Mouse (Mus musculus) neural tube, embryonic 11.5 days (tissue): ENCODE data around the gene Eipr1. TPM values are rescaled to one million over a fixed set of nuclear protein-coding genes. Genes with fewer than 3 reads are reported as not detected.

ENCODE experiments used
- ATAC-seq: fragments of 200-750 bp; cut with Nextera tagmentation; 2 replicates; pipeline ENCODE4 v1.8.0; 2017; ENCODE audit warnings: moderate number of reproducible peaks, mild to moderate bottlenecking, moderate TSS enrichment, moderate library complexity; ENCODE audit not compliant: insufficient read depth, low FRiP score, low TSS enrichment
- DNase-seq: peaks from one replicate; pipeline ENCODE4 v3.0.0-alpha.2; 2015; ENCODE audit warnings: low spot score
- H3K27ac ChIP-seq: fragments of 300-500 bp; sonication (generic); 2 replicates; pipeline ENCODE4 v1.5.1; 2014; ENCODE audit warnings: low read depth, mild to moderate bottlenecking, low read length
- H3K27me3 ChIP-seq: fragments of 300-500 bp; sonication (generic); 2 replicates; pipeline ENCODE4 v1.6.1; 2014; ENCODE audit warnings: mild to moderate bottlenecking, low read length, mixed read lengths; ENCODE audit not compliant: control insufficient read depth, insufficient read depth
- H3K36me3 ChIP-seq: fragments of 300-500 bp; sonication (generic); 2 replicates; pipeline ENCODE4 v1.6.1; 2014; ENCODE audit warnings: mild to moderate bottlenecking, low read length, moderate library complexity, mixed read lengths; ENCODE audit not compliant: control insufficient read depth, insufficient read depth
- H3K4me1 ChIP-seq: fragments of 300-500 bp; sonication (generic); 2 replicates; pipeline ENCODE4 v1.6.1; 2014; ENCODE audit warnings: low read length, mixed read lengths; ENCODE audit not compliant: control insufficient read depth, insufficient read depth
- H3K4me2 ChIP-seq: fragments of 300-500 bp; sonication (generic); 2 replicates; pipeline ENCODE4 v1.6.1; 2014; ENCODE audit warnings: low read depth, mild to moderate bottlenecking, moderate library complexity
- H3K4me3 ChIP-seq: fragments of 300-500 bp; sonication (generic); 2 replicates; pipeline ENCODE4 v1.5.1; 2014; ENCODE audit warnings: low read depth, low read length
- H3K9ac ChIP-seq: fragments of 300-500 bp; sonication (generic); 2 replicates; pipeline ENCODE4 v1.6.1; 2014; ENCODE audit warnings: mild to moderate bottlenecking, low read length
- H3K9me3 ChIP-seq: fragments of 300-500 bp; sonication (generic); 2 replicates; pipeline ENCODE4 v1.6.1; 2016; ENCODE audit warnings: low read length; ENCODE audit not compliant: control insufficient read depth
- WGBS: fragments of 180-500 bp; shearing (Covaris S2); extraction: QIAGEN DNeasy Blood & Tissue Kit; methylation state at CpG from one replicate; pipeline ENCODE4 v1.1.7; 2014; 5-methylcytosine and 5-hydroxymethylcytosine counted together
- polyA plus RNA-seq: library from polyadenylated mRNA; unstranded; fragments of >200 nt; fragmentation: Nextera tagmentation; extraction: Ambion mirVana; gene quantifications from 2 replicates; pipeline ENCODE4 v1.2.1, GENCODE M21; 2014

The Eipr1 gene
- polyA plus RNA-seq, 1 experiment from 2014 or later: 55.1 TPM

- no peak for ATAC-seq
- WGBS: 91% methylated on average over 3 of the region's 3 CpGs
- H3K27me3 ChIP-seq: no peaks in the 10 kb centered on the region
- no peak overlapping the region for H3K9ac ChIP-seq
- H3K9me3 ChIP-seq: no peaks in the 10 kb centered on the region
- no peak overlapping the region for H3K27ac ChIP-seq
- DNase-seq: no peak
- no peak overlapping the region for H3K4me3 ChIP-seq
- peaks cover 16% of the 10 kb centered on the region for H3K4me1 ChIP-seq
- H3K36me3 ChIP-seq: no peaks in the 10 kb centered on the region
- no peak overlapping the region for H3K4me2 ChIP-seq
These were observed 49.3 kb downstream of the Eipr1 start for GRCm38 (mm10) chr12:28800891-28801290.

- no peak overlapping the region for H3K4me3 ChIP-seq
- H3K9me3 ChIP-seq: no peaks in the 10 kb centered on the region
- no peaks in the 10 kb centered on the region for H3K27me3 ChIP-seq
- DNase-seq (no peak), ATAC-seq (no peak)
- H3K4me2 ChIP-seq: no peak overlapping the region
- peaks cover 16% of the 10 kb centered on the region for H3K4me1 ChIP-seq
- no peaks in the 10 kb centered on the region for H3K36me3 ChIP-seq
- 84% methylated on average over 6 of the region's 6 CpGs for WGBS
- H3K9ac ChIP-seq: no peak overlapping the region
- H3K27ac ChIP-seq: no peak overlapping the region
These were observed 50.1 kb downstream of the Eipr1 start for GRCm38 (mm10) chr12:28801731-28802130.

- H3K9ac ChIP-seq: no peak overlapping the region
- ATAC-seq: no peak
- H3K27me3 ChIP-seq: no peaks in the 10 kb centered on the region
- no peaks in the 10 kb centered on the region for H3K9me3 ChIP-seq
- no peak overlapping the region for H3K27ac ChIP-seq
- DNase-seq: no peak
- no peak overlapping the region for H3K4me2 ChIP-seq
- H3K4me3 ChIP-seq: no peak overlapping the region
- no peaks in the 10 kb centered on the region for H3K36me3 ChIP-seq
- H3K4me1 ChIP-seq: peaks cover 16% of the 10 kb centered on the region
These were observed 51.4 kb downstream of the Eipr1 start for GRCm38 (mm10) chr12:28803043-28803442.

GRCm38 (mm10) chr12:28804558-28805481 lies 53.2 kb downstream of the Eipr1 start:
- no peak overlapping the region for H3K4me2 ChIP-seq
- ATAC-seq (no peak), DNase-seq (no peak)
- WGBS: 65% methylated on average over 3 of the region's 3 CpGs
- no peak overlapping the region for H3K9ac ChIP-seq
- H3K27me3 ChIP-seq: no peaks in the 10 kb centered on the region
- H3K4me1 ChIP-seq: peaks cover 14% of the 10 kb centered on the region
- no peaks in the 10 kb centered on the region for H3K9me3 ChIP-seq
- no peak overlapping the region for H3K27ac ChIP-seq
- H3K4me3 ChIP-seq: no peak overlapping the region
- H3K36me3 ChIP-seq: no peaks in the 10 kb centered on the region

- Histone ChIP-seq H3K27me3 (no peaks in the 10 kb centered on the region), H3K4me1 (peaks cover 3% of the 10 kb centered on the region), H3K4me3 (no peak overlapping the region), H3K27ac (no peak overlapping the region), H3K9me3 (no peaks in the 10 kb centered on the region), H3K9ac (no peak overlapping the region), H3K4me2 (no peak overlapping the region), H3K36me3 (no peaks in the 10 kb centered on the region)
- ATAC-seq: no peak
- WGBS: 81% methylated on average over 4 of the region's 4 CpGs
- DNase-seq: no peak
These were observed 57.3 kb downstream of the Eipr1 start for GRCm38 (mm10) chr12:28808786-28809375.

- no peak overlapping the region for H3K27ac ChIP-seq
- no peak for DNase-seq
- H3K4me3 ChIP-seq: no peak overlapping the region
- no peak for ATAC-seq
- WGBS: 61% methylated on average over 4 of the region's 4 CpGs
- H3K9ac ChIP-seq: peak overlapping the region; percentile 6; the same call in 1 of the 2 replicates
- peaks cover 3% of the 10 kb centered on the region for H3K4me1 ChIP-seq
- no peaks in the 10 kb centered on the region for H3K36me3 ChIP-seq
- no peaks in the 10 kb centered on the region for H3K27me3 ChIP-seq
- H3K9me3 ChIP-seq: no peaks in the 10 kb centered on the region
- no peak overlapping the region for H3K4me2 ChIP-seq
These were observed 58.2 kb downstream of the Eipr1 start for GRCm38 (mm10) chr12:28809756-28810337.

- peak; percentile 60 for ATAC-seq
- H3K4me3 ChIP-seq: no peak overlapping the region
These were observed 65.3 kb downstream of the Eipr1 start for GRCm38 (mm10) chr12:28816681-28817426.

GRCm38 (mm10) chr12:28817427-28817752 lies 65.8 kb downstream of the Eipr1 start:
- Histone ChIP-seq H3K4me3 (no peak overlapping the region), H3K4me1 (peaks cover 19% of the 10 kb centered on the region), H3K36me3 (no peaks in the 10 kb centered on the region), H3K4me2 (no peak overlapping the region), H3K27ac (peak overlapping the region; percentile 67), H3K9me3 (no peaks in the 10 kb centered on the region), H3K9ac (peak overlapping the region; percentile 44; the same call in 1 of the 2 replicates), H3K27me3 (no peaks in the 10 kb centered on the region)
- WGBS: 9% methylated on average over 5 of the region's 5 CpGs
- ATAC-seq (peak; percentile 84), DNase-seq (peak; percentile 80)

More at GRCm38 (mm10) chr12:28816681-28817426, 65.3 kb downstream of the Eipr1 start:
- DNase-seq: no peak
- H3K27ac ChIP-seq: peak overlapping the region; percentile 67
- no peaks in the 10 kb centered on the region for H3K36me3 ChIP-seq
- H3K4me2 ChIP-seq: no peak overlapping the region
- peaks cover 19% of the 10 kb centered on the region for H3K4me1 ChIP-seq
- WGBS: 16% methylated on average over 9 of the region's 9 CpGs
- H3K9ac ChIP-seq: peak overlapping the region; percentile 44
- H3K27me3 ChIP-seq: no peaks in the 10 kb centered on the region
- no peaks in the 10 kb centered on the region for H3K9me3 ChIP-seq
